Mouse (Mus musculus): Measurements from ENCODE around the gene Cldn20.

GRCm38 (mm10) chr17:3531641-3532040 is 713 bp upstream of the Cldn20 start:
- TF ChIP-seq POLR2A (IDR thresholded peaks at IDR 0.05; ENCODE audit: low read depth, low read length) (no peak), CTCF (IDR thresholded peaks at IDR 0.05; ENCODE audit: borderline replicate concordance, insufficient read depth, low read length) (no peak)
